Mouse (Mus musculus) forebrain, embryonic 16.5 days (tissue): Measurements from ENCODE around the gene Lyzl4. TPM values are rescaled to one million over a fixed set of nuclear protein-coding genes. Genes with fewer than 3 reads are reported as not detected.
A peak's percentile ranks its signal among the peaks of the same experiment; 100 is the strongest.

ENCODE experiments used
- ATAC-seq: fragments of 200-750 bp; cut with Nextera tagmentation; 2 replicates; pipeline ENCODE4 v1.8.0; 2017; ENCODE audit warnings: mild to moderate bottlenecking, moderate library complexity
- H3K27ac ChIP-seq: fragments of 300-500 bp; sonication (generic); 2 replicates; pipeline ENCODE4 v1.5.1; 2014; ENCODE audit warnings: low read length, control low read depth
- H3K27me3 ChIP-seq: fragments of 300-500 bp; sonication (generic); replicated peaks from 2 replicates; pipeline ENCODE4 v1.6.1; 2014; ENCODE audit warnings: low read length; ENCODE audit not compliant: control insufficient read depth, insufficient read depth
- H3K36me3 ChIP-seq: fragments of 300-500 bp; sonication (generic); 2 replicates; pipeline ENCODE4 v1.6.1; 2014; ENCODE audit not compliant: control insufficient read depth, insufficient read depth
- H3K4me1 ChIP-seq: fragments of 300-500 bp; sonication (generic); replicated peaks from 2 replicates; pipeline ENCODE4 v1.6.1; 2014; ENCODE audit warnings: low read length; ENCODE audit not compliant: control insufficient read depth, insufficient read depth
- H3K4me2 ChIP-seq: fragments of 300-500 bp; sonication (generic); 2 replicates; pipeline ENCODE4 v1.6.1; 2014; ENCODE audit warnings: mild to moderate bottlenecking, low read length, control low read depth
- H3K4me3 ChIP-seq: fragments of 300-500 bp; sonication (generic); replicated peaks from 2 replicates; pipeline ENCODE4 v1.5.1; 2014; ENCODE audit warnings: mild to moderate bottlenecking, low read length, control low read depth
- H3K9ac ChIP-seq: fragments of 300-500 bp; sonication (generic); replicated peaks from 2 replicates; pipeline ENCODE4 v1.6.1; 2014; ENCODE audit warnings: low read depth, low read length, control low read depth
- H3K9me3 ChIP-seq: fragments of 300-500 bp; sonication (generic); 2 replicates; pipeline ENCODE4 v1.6.1; 2016; ENCODE audit warnings: low read length; ENCODE audit not compliant: control insufficient read depth
- WGBS: fragments of 180-500 bp; shearing (Covaris S2); extraction: QIAGEN DNeasy Blood & Tissue Kit; methylation state at CpG from one replicate; pipeline ENCODE4 v1.1.7; 2014; 5-methylcytosine and 5-hydroxymethylcytosine counted together
- polyA plus RNA-seq: library from polyadenylated mRNA; unstranded; fragments of >200 nt; fragmentation: Nextera tagmentation; extraction: Ambion mirVana; gene quantifications from 2 replicates; pipeline ENCODE4 v1.2.1, GENCODE M21; 2015

Gene Lyzl4
- polyA plus RNA-seq, 1 experiment from 2014 or later: not detected

GRCm38 (mm10) chr9:121675556-121675955 lies 33.7 kb upstream of the Lyzl4 start:
- H3K4me3 ChIP-seq: no peak overlapping the region
- no peaks in the 10 kb centered on the region for H3K9me3 ChIP-seq
- H3K27me3 ChIP-seq: no peaks in the 10 kb centered on the region
- ATAC-seq: no peak
- H3K9ac ChIP-seq: no peak overlapping the region
- peaks cover 9% of the 10 kb centered on the region for H3K4me1 ChIP-seq
- WGBS: 95% methylated on average over 2 of the region's 2 CpGs
- H3K36me3 ChIP-seq: no peaks in the 10 kb centered on the region
- H3K4me2 ChIP-seq: no peak overlapping the region
- H3K27ac ChIP-seq: no peak overlapping the region

- Histone ChIP-seq H3K27ac (no peak overlapping the region), H3K4me2 (no peak overlapping the region), H3K27me3 (no peaks in the 10 kb centered on the region; the same call in 1 of the 2 replicates), H3K9ac (no peak overlapping the region), H3K9me3 (no peaks in the 10 kb centered on the region), H3K4me1 (peaks cover 10% of the 10 kb centered on the region), H3K36me3 (no peaks in the 10 kb centered on the region), H3K4me3 (no peak overlapping the region)
- ATAC-seq: no peak
- WGBS: 87% methylated on average over 9 of the region's 9 CpGs
Observed at GRCm38 (mm10) chr9:121675011-121675410, 33.1 kb upstream of the Lyzl4 start.

- Histone ChIP-seq H3K4me2 (no peak overlapping the region), H3K36me3 (no peaks in the 10 kb centered on the region), H3K9ac (no peak overlapping the region), H3K4me3 (no peak overlapping the region), H3K27ac (no peak overlapping the region), H3K27me3 (peaks cover 3% of the 10 kb centered on the region), H3K4me1 (peaks cover 12% of the 10 kb centered on the region), H3K9me3 (no peaks in the 10 kb centered on the region)
- WGBS: 83% methylated on average over 5 of the region's 5 CpGs
- no peak for ATAC-seq
Observed at GRCm38 (mm10) chr9:121673716-121674115, 31.8 kb upstream of the Lyzl4 start.

- H3K36me3 ChIP-seq: no peaks in the 10 kb centered on the region
- no peaks in the 10 kb centered on the region for H3K9me3 ChIP-seq
Observed at GRCm38 (mm10) chr9:121672311-121672710, 30.4 kb upstream of the Lyzl4 start.

GRCm38 (mm10) chr9:121671300-121671699 lies 29.4 kb upstream of the Lyzl4 start:
- H3K9me3 ChIP-seq: no peaks in the 10 kb centered on the region
- H3K4me1 ChIP-seq: peaks cover 32% of the 10 kb centered on the region
- H3K4me3 ChIP-seq: no peak overlapping the region
- no peak overlapping the region for H3K9ac ChIP-seq
- no peak for ATAC-seq
- 25% methylated on average over 7 of the region's 7 CpGs for WGBS
- no peaks in the 10 kb centered on the region for H3K36me3 ChIP-seq
- no peak overlapping the region for H3K4me2 ChIP-seq
- no peak overlapping the region for H3K27ac ChIP-seq
- H3K27me3 ChIP-seq: peaks cover 5% of the 10 kb centered on the region

More at GRCm38 (mm10) chr9:121672311-121672710, 30.4 kb upstream of the Lyzl4 start:
- H3K4me3 ChIP-seq: no peak overlapping the region
- H3K27me3 ChIP-seq: peaks cover 5% of the 10 kb centered on the region
- no peak overlapping the region for H3K27ac ChIP-seq
- ATAC-seq: no peak
- H3K4me1 ChIP-seq: peaks cover 22% of the 10 kb centered on the region
- no peak overlapping the region for H3K4me2 ChIP-seq
- H3K9ac ChIP-seq: no peak overlapping the region
- WGBS: 74% methylated on average over 5 of the region's 5 CpGs

GRCm38 (mm10) chr9:121669348-121669791 lies 27.5 kb upstream of the Lyzl4 start:
- Histone ChIP-seq H3K9ac (peak overlapping the region; percentile 49), H3K4me2 (peak overlapping the region; percentile 65), H3K4me1 (peaks cover 35% of the 10 kb centered on the region), H3K27me3 (peaks cover 5% of the 10 kb centered on the region), H3K36me3 (no peaks in the 10 kb centered on the region), H3K4me3 (peak overlapping the region; percentile 40), H3K27ac (no peak overlapping the region), H3K9me3 (no peaks in the 10 kb centered on the region)
- ATAC-seq: peak; percentile 35; the same call in 1 of the 2 replicates
- 0% methylated on average over 28 of the region's 28 CpGs for WGBS

- Histone ChIP-seq H3K27me3 (peaks cover 5% of the 10 kb centered on the region), H3K9me3 (no peaks in the 10 kb centered on the region), H3K4me3 (no peak overlapping the region), H3K27ac (peak overlapping the region; percentile 92), H3K4me1 (peaks cover 35% of the 10 kb centered on the region), H3K9ac (no peak overlapping the region), H3K4me2 (no peak overlapping the region), H3K36me3 (no peaks in the 10 kb centered on the region)
- no peak; the same call in 1 of the 2 replicates for ATAC-seq
- WGBS: 69% methylated on average over 11 of the region's 11 CpGs
Observed at GRCm38 (mm10) chr9:121667822-121668221, 25.9 kb upstream of the Lyzl4 start.

- Histone ChIP-seq H3K9ac (no peak overlapping the region), H3K9me3 (no peaks in the 10 kb centered on the region), H3K4me2 (peak overlapping the region; percentile 16; the same call in 1 of the 2 replicates), H3K36me3 (no peaks in the 10 kb centered on the region), H3K4me1 (peaks cover 35% of the 10 kb centered on the region), H3K4me3 (no peak overlapping the region), H3K27me3 (peaks cover 5% of the 10 kb centered on the region), H3K27ac (peak overlapping the region; percentile 92)
- ATAC-seq: peak; percentile 82
- 59% methylated on average over 16 of the region's 16 CpGs for WGBS
Observed at GRCm38 (mm10) chr9:121666957-121667630, 25.2 kb upstream of the Lyzl4 start.

- no peak overlapping the region for H3K4me2 ChIP-seq
Observed at GRCm38 (mm10) chr9:121664104-121664503, 22.2 kb upstream of the Lyzl4 start.

More at GRCm38 (mm10) chr9:121664104-121664503, 22.2 kb upstream of the Lyzl4 start:
- Histone ChIP-seq H3K4me1 (peaks cover 26% of the 10 kb centered on the region), H3K27ac (no peak overlapping the region), H3K36me3 (no peaks in the 10 kb centered on the region), H3K9me3 (no peaks in the 10 kb centered on the region), H3K27me3 (peaks cover 5% of the 10 kb centered on the region; the same call in 1 of the 2 replicates), H3K4me3 (no peak overlapping the region), H3K9ac (no peak overlapping the region)
- 79% methylated on average over 5 of the region's 5 CpGs for WGBS
- ATAC-seq: no peak
